Mouse (Mus musculus) ES-Bruce4 (cell line): ENCODE measurements at regions not wholly inside any gene's neighbourhood (a gene's known extent, or its start where the extent isn't known, plus 50 kb on each side); places are given as distances from the start of the nearest gene placed in this dataset.

ENCODE experiments used
- CTCF ChIP-seq: IDR thresholded peaks from one replicate; pipeline ENCODE4 v1.8.1; 2011; ENCODE audit warnings: low read depth, low read length
- EP300 ChIP-seq: IDR thresholded peaks from 2 replicates; pipeline ENCODE4 v1.6.1; 2011; ENCODE audit warnings: low read depth, low read length; ENCODE audit not compliant: insufficient read depth
- POLR2A ChIP-seq: IDR thresholded peaks from one replicate; pipeline ENCODE4 v1.8.1; 2011; ENCODE audit warnings: low read length; ENCODE audit not compliant: insufficient read depth

DNA sequence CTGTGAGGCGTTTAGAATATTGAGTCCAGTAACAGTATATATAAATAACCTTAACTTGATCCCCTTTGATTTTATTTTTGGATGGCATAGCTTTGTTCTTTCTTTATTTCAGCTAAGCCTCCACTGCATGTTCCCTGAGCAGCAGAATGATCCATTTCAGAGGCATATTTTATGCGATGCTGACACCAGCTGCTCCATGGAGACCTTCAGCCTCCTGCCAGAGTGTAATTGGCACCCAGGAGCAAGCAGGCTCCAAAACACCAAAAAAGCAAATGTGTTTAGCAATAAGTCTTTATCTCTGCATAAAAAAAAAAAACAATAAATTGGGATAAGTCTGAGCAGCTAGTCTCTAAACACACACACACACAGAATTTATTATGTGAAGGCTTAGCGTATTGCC, 170.7 kb upstream of the Dkk2 start:
- no peak for TF ChIP-seq CTCF
- no peak for TF ChIP-seq EP300
- no peak for TF ChIP-seq POLR2A
